Mouse (Mus musculus) lung, postnatal 0 days (tissue): Measurements from ENCODE around the gene Spib. TPM values are rescaled to one million over a fixed set of nuclear protein-coding genes. Genes with fewer than 3 reads are reported as not detected.

ENCODE experiments used
- ATAC-seq: fragments of 200-750 bp; cut with Nextera tagmentation; 2 replicates; pipeline ENCODE4 v1.8.0; 2017; ENCODE audit warnings: moderate library complexity
- DNase-seq: peaks from one replicate; pipeline ENCODE4 v3.0.0-alpha.2; 2016; ENCODE audit warnings: low spot score
- H3K27ac ChIP-seq: fragments of 300-500 bp; sonication (generic); 2 replicates; pipeline ENCODE4 v1.5.1; 2014; ENCODE audit warnings: antibody characterized with exemption, mild to moderate bottlenecking, low read length, mixed read lengths
- H3K27me3 ChIP-seq: fragments of 300-500 bp; sonication (generic); replicated peaks from 2 replicates; pipeline ENCODE4 v1.6.1; 2014; ENCODE audit warnings: low read length, mixed read lengths; ENCODE audit not compliant: insufficient read depth
- H3K36me3 ChIP-seq: fragments of 300-500 bp; sonication (generic); 2 replicates; pipeline ENCODE4 v1.6.1; 2014; ENCODE audit warnings: low read length, mixed read lengths; ENCODE audit not compliant: insufficient read depth
- H3K4me1 ChIP-seq: fragments of 300-500 bp; sonication (generic); 2 replicates; pipeline ENCODE4 v1.6.1; 2014; ENCODE audit warnings: antibody characterized with exemption, low read depth, low read length, mixed read lengths; ENCODE audit not compliant: insufficient read depth
- H3K4me2 ChIP-seq: fragments of 300-500 bp; sonication (generic); replicated peaks from 2 replicates; pipeline ENCODE4 v1.6.1; 2014; ENCODE audit warnings: low read depth, mild to moderate bottlenecking, low read length, moderate library complexity, mixed read lengths
- H3K4me3 ChIP-seq: fragments of 300-500 bp; sonication (generic); 2 replicates; pipeline ENCODE4 v1.5.1; 2014; ENCODE audit warnings: low read depth, low read length
- H3K9ac ChIP-seq: fragments of 300-500 bp; sonication (generic); replicated peaks from 2 replicates; pipeline ENCODE4 v1.6.1; 2014; ENCODE audit warnings: low read depth, mild to moderate bottlenecking
- H3K9me3 ChIP-seq: fragments of 300-500 bp; sonication (generic); 2 replicates; pipeline ENCODE4 v1.6.1; 2016; ENCODE audit warnings: low read length, mixed read lengths
- CTCF ChIP-seq: IDR thresholded peaks from 2 replicates; pipeline ENCODE4 v1.5.1; 2016; ENCODE audit warnings: antibody characterized with exemption, mild to moderate bottlenecking
- EP300 ChIP-seq: IDR thresholded peaks from 2 replicates; pipeline ENCODE4 v1.6.1; 2016; ENCODE audit warnings: antibody characterized with exemption, mild to moderate bottlenecking, control low read depth
- WGBS: fragments of 180-500 bp; shearing (Covaris S2); extraction: QIAGEN DNeasy Blood & Tissue Kit; methylation state at CpG from one replicate; pipeline ENCODE4 v1.1.7; 2014; 5-methylcytosine and 5-hydroxymethylcytosine counted together
- polyA plus RNA-seq: library from polyadenylated mRNA; unstranded; fragments of >200 nt; fragmentation: Nextera tagmentation; extraction: Ambion mirVana; gene quantifications from 2 replicates; pipeline ENCODE4 v1.2.1, GENCODE M21; 2015

Gene Spib
- polyA plus RNA-seq, 1 experiment from 2014 or later, result 0.72 TPM

DNA sequence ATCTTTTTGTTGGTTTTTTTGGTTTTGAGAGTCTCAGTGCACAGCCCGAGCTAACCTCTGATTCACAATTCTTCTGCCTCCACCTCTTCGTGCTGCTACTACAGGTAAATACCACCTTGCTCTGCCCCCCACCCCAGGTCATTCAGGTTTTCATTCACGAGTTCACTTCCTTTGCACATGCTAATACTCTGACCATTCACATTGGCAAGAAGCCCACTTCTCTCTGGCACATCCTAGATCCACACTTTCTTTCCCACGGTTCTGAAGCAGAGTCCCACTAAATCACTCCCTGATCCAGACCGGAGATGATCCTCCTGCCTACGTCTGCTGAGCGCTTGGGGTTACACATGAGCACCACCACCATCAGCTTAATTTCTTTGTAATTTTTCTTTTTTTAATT lies 36.8 kb downstream of the Spib start:
- TF ChIP-seq EP300 (no peak), CTCF (no peak)
- WGBS, result 71% methylated on average over 7 of the region's 7 CpGs
- no peak overlapping the region for H3K4me3 ChIP-seq

DNA sequence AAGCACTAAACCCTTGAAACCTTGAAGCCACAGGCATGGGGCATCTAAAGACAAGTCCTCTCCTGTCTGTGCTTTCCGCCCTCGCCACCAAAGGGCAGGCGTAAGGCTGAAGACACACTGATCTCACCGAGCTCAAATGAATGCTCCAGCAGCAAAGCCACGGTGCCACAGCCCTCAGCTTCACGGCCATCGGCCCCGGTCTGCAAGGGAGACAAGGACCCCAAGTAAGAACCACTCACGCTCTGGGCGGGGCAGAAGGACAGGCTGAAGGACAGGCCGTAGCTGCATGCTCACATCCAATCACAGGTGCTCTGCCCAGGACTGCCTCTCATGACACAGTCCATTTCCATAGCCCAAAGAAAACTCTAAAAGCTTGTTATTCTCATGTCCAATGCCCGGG lies 37.2 kb downstream of the Spib start:
- Histone ChIP-seq H3K4me2 (no peak overlapping the region), H3K9me3 (no peaks in the 10 kb centered on the region), H3K4me3 (no peak overlapping the region), H3K27ac (no peak overlapping the region), H3K36me3 (0 out of 2 replicates have a peak, but pooled peaks cover 11% of the 10 kb centered on the region), H3K4me1 (peaks cover 10% of the 10 kb centered on the region; the same call in 1 of the 2 replicates), H3K9ac (no peak overlapping the region), H3K27me3 (no peaks in the 10 kb centered on the region)
- 79% methylated on average over 12 of the region's 12 CpGs for WGBS
- no peak for TF ChIP-seq CTCF
- no peak for TF ChIP-seq EP300
- ATAC-seq, result no peak
- DNase-seq, result no peak

More for the DNA sequence above, 36.8 kb downstream of the Spib start:
- H3K9me3 ChIP-seq, result no peaks in the 10 kb centered on the region
- no peak for DNase-seq
- no peaks in the 10 kb centered on the region for H3K27me3 ChIP-seq
- 0 out of 2 replicates have a peak, but pooled peaks cover 10% of the 10 kb centered on the region for H3K36me3 ChIP-seq
- no peak overlapping the region for H3K4me2 ChIP-seq
- H3K27ac ChIP-seq, result no peak overlapping the region
- peaks cover 10% of the 10 kb centered on the region; the same call in 1 of the 2 replicates for H3K4me1 ChIP-seq
- H3K9ac ChIP-seq, result no peak overlapping the region
- ATAC-seq, result no peak

DNA sequence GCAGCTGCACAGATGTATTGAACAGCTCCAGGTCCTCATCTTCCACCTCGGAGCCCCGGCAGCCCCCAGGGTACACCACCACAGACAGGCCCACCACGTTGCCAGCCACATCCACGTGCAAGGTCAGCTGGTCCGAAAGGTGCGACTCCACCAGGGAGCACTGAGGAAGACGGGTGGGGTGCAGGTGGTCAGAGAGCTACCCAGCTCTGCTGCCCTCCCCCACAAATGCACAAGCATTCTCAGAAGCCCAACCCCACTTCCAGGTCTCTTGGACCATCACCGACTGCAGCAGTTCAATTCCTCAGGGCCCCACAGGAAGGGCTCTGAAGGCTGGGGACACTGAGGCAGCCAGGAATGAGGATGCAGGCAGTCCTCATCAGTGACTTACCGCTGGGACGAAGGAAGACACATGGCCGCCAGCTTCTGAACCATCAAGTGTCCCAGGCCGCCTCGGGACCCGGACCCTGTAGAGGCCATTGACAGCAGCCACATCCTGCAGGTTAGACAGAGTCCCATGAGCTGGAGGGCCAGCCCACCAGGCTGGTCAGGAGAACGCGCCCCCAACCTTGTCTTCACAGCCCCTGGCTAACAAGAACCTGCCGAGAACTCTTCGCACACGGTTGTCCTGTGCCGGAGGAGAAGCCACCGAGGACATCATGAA lies 39.6 kb downstream of the Spib start:
- Histone ChIP-seq H3K4me3 (no peak overlapping the region), H3K9ac (no peak overlapping the region), H3K9me3 (no peaks in the 10 kb centered on the region), H3K4me2 (no peak overlapping the region), H3K36me3 (peaks cover 11% of the 10 kb centered on the region; the same call in 1 of the 2 replicates), H3K27me3 (no peaks in the 10 kb centered on the region), H3K4me1 (peaks cover 10% of the 10 kb centered on the region; the same call in 1 of the 2 replicates), H3K27ac (no peak overlapping the region)
- WGBS, result 94% methylated on average over 21 of the region's 21 CpGs
- no peak for ATAC-seq
- DNase-seq, result no peak
- no peak for TF ChIP-seq CTCF
- no peak for TF ChIP-seq EP300

DNA sequence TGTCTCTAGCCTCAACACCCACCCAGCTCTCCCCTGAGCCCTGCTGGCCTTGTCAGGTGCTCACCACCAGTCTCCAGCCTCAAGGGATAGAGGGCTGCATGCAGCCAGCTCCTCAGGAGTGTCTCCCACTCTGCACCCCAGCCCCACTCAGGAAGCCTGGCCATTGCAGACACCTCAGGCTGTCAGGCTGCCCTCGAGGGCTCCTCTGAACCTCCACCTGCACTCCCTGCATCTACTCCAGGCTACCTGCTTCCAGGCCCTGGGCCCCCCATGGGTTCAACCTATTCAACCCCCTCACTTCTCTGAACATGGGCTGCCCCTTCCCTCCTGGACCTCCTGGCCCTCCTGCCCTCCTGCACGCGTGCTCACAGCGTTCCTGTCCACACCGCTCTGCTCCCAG lies 40.5 kb downstream of the Spib start:
- no peak overlapping the region for H3K9ac ChIP-seq
- H3K4me3 ChIP-seq, result no peak overlapping the region
- H3K4me1 ChIP-seq, result peaks cover 5% of the 10 kb centered on the region; the same call in 1 of the 2 replicates
- no peak for ATAC-seq
- no peaks in the 10 kb centered on the region for H3K27me3 ChIP-seq
- no peak overlapping the region for H3K4me2 ChIP-seq
- no peak for TF ChIP-seq EP300
- no peak for TF ChIP-seq CTCF
- WGBS, result 94% methylated on average over 5 of the region's 5 CpGs
- no peaks in the 10 kb centered on the region for H3K9me3 ChIP-seq
- DNase-seq, result no peak
- peaks cover 11% of the 10 kb centered on the region; the same call in 1 of the 2 replicates for H3K36me3 ChIP-seq
- H3K27ac ChIP-seq, result no peak overlapping the region

DNA sequence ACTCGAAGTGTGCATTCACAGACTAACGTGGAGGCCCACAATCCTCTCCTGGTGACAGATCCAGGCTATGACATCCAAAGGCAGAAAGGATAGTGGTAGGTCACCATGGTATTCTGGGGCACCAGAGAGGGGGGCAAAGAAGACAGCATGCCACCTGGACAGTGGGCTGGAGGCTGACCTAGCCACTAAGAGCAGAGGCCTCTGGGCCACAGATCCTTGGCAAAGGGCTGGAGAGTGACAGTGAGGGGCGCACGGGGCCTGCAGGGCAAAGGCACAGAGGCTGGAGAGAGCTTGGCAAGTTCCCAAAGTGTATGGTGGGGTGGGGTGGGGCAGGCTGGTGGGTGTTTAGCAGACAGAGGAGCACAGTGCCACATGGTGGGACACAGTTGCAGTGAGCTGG lies 41.6 kb downstream of the Spib start:
- TF ChIP-seq EP300 (no peak), CTCF (no peak)
- H3K27me3 ChIP-seq, result no peaks in the 10 kb centered on the region
- H3K4me1 ChIP-seq, result peaks cover under 1% of the 10 kb centered on the region; the same call in 1 of the 2 replicates
- 77% methylated on average over 4 of the region's 4 CpGs for WGBS
- peaks cover 11% of the 10 kb centered on the region; the same call in 1 of the 2 replicates for H3K36me3 ChIP-seq
- H3K9me3 ChIP-seq, result no peaks in the 10 kb centered on the region
- no peak for ATAC-seq
- no peak for DNase-seq
- H3K4me2 ChIP-seq, result no peak overlapping the region
- H3K27ac ChIP-seq, result no peak overlapping the region
- H3K4me3 ChIP-seq, result no peak overlapping the region
- H3K9ac ChIP-seq, result no peak overlapping the region

DNA sequence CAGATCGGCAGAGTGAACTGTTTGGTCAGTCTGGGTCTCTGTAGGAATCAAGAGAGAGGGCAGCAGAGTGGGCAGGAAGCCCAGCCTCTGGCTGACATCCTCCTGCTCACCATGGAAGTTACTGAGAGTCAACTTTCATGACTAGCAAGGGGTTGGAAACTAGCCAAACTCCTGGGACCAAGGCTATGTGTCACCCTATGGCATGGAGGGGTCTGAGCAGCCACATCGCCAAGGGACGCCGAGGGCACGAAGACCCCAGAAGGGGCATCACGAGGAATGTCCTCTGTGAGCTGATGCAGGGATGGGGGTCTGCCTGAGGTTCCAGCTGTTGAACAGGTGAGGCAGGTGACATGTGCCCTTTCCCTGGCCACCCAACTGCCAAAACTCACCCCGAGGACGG lies 43.3 kb downstream of the Spib start:
- Histone ChIP-seq H3K4me2 (no peak overlapping the region), H3K9me3 (no peaks in the 10 kb centered on the region), H3K36me3 (peaks cover 11% of the 10 kb centered on the region; the same call in 1 of the 2 replicates), H3K27ac (no peak overlapping the region), H3K4me3 (no peak overlapping the region), H3K4me1 (no peaks in the 10 kb centered on the region), H3K9ac (no peak overlapping the region), H3K27me3 (no peaks in the 10 kb centered on the region)
- WGBS, result 93% methylated on average over 8 of the region's 8 CpGs
- DNase-seq, result no peak
- TF ChIP-seq CTCF (no peak), EP300 (no peak)
- ATAC-seq, result no peak
